10 mouse cellular contexts compared by ENCODE assay signal in genomic region chr9:57209316-57209715, GRCm38 (mm10). TPM values are rescaled to one million over a fixed set of nuclear protein-coding genes. Genes with fewer than 3 reads are reported as not detected.
DNase-seq lines count a peak whose midpoint lies in the region; ATAC-seq and TF ChIP-seq lines count a peak whose summit lies in the region.
"Had no signal": no experiment of that assay in that cellular context is flagged by ENCODE, and none has a peak within 500 bp of the region (broad histone marks: within the 10 kb centered on the region; RNA-seq: fewer than 3 reads in every experiment).

No protein-coding gene starts in this region.

- H3K9me3 ChIP-seq in forebrain, postnatal 0 days (ENCODE audit: low read length) = no peaks in the 10 kb centered on the region
- H3K9me3 ChIP-seq in forebrain, embryonic 10.5 days = no peaks in the 10 kb centered on the region
- no peaks in the 10 kb centered on the region for H3K9me3 ChIP-seq in lung, embryonic 14.5 days (ENCODE audit: low read depth, low read length)
- H3K9me3 ChIP-seq: heart, embryonic 15.5 days; megakaryocyte, embryonic 14.5 days had no signal

- ATAC-seq in forebrain, postnatal 0 days = no peak
- no peak for ATAC-seq in lung, embryonic 14.5 days (ENCODE audit: insufficient read depth)

- TF ChIP-seq CTCF in forebrain, postnatal 0 days (IDR thresholded peaks at IDR 0.05; ENCODE audit: low read depth) = peak; percentile 62
- peak; percentile 48; the same call in 1 of the 2 replicates for TF ChIP-seq CTCF in cerebellum, adult 2 months (IDR thresholded peaks at IDR 0.05; ENCODE audit: borderline replicate concordance, insufficient read depth, low read depth, low read length)
- TF ChIP-seq CTCF in lung, embryonic 14.5 days (IDR thresholded peaks at IDR 0.05; ENCODE audit: low read depth) = peak; percentile 64

- H3K27ac ChIP-seq in forebrain, postnatal 0 days (ENCODE audit: low read depth, low read length) = no peak overlapping the region
- H3K27ac ChIP-seq in forebrain, embryonic 10.5 days = no peak overlapping the region
- no peak overlapping the region for H3K27ac ChIP-seq in cerebellum, adult 2 months (ENCODE audit: insufficient read depth, low read length)
- no peak overlapping the region for H3K27ac ChIP-seq in lung, embryonic 14.5 days (ENCODE audit: low read depth)
- H3K27ac ChIP-seq: heart, embryonic 15.5 days had no signal

- H3K9ac ChIP-seq in forebrain, postnatal 0 days = no peak overlapping the region
- no peak overlapping the region for H3K9ac ChIP-seq in lung, embryonic 14.5 days
- H3K9ac ChIP-seq: heart, embryonic 15.5 days had no signal

- H3K4me2 ChIP-seq in forebrain, postnatal 0 days (ENCODE audit: low read depth) = no peak overlapping the region
- no peak overlapping the region for H3K4me2 ChIP-seq in lung, embryonic 14.5 days
- H3K4me2 ChIP-seq: heart, embryonic 15.5 days had no signal

- WGBS in forebrain, postnatal 0 days = 35% methylated on average over 3 of the region's 3 CpGs
- WGBS in forebrain, embryonic 10.5 days = 31% methylated on average over 3 of the region's 3 CpGs
- 35% methylated on average over 3 of the region's 3 CpGs for whole genome bisulfite sequencing in cerebellum, adult 2 months
- 31% methylated on average over 3 of the region's 3 CpGs for WGBS in lung, embryonic 14.5 days

- H3K27me3 ChIP-seq in forebrain, postnatal 0 days (ENCODE audit: insufficient read depth, low read length) = no peaks in the 10 kb centered on the region
- no peaks in the 10 kb centered on the region for H3K27me3 ChIP-seq in forebrain, embryonic 10.5 days (ENCODE audit: poor library complexity, severe bottlenecking)
- H3K27me3 ChIP-seq in cerebellum, adult 2 months (ENCODE audit: control insufficient read depth, insufficient read depth, low read length) = no peaks in the 10 kb centered on the region
- no peaks in the 10 kb centered on the region for H3K27me3 ChIP-seq in lung, embryonic 14.5 days (ENCODE audit: insufficient read depth, low read length)
- H3K27me3 ChIP-seq: heart, embryonic 15.5 days had no signal

- H3K4me1 ChIP-seq in forebrain, postnatal 0 days (ENCODE audit: insufficient read depth) = no peaks in the 10 kb centered on the region
- H3K4me1 ChIP-seq in forebrain, embryonic 10.5 days = no peaks in the 10 kb centered on the region
- H3K4me1 ChIP-seq in cerebellum, adult 2 months (ENCODE audit: control insufficient read depth, insufficient read depth, low read length) = no peaks in the 10 kb centered on the region
- H3K4me1 ChIP-seq in lung, embryonic 14.5 days (ENCODE audit: insufficient read depth) = no peaks in the 10 kb centered on the region
- H3K4me1 ChIP-seq: heart, embryonic 15.5 days; megakaryocyte, embryonic 14.5 days had no signal

- H3K36me3 ChIP-seq in forebrain, postnatal 0 days (ENCODE audit: insufficient read depth) = no peaks in the 10 kb centered on the region
- H3K36me3 ChIP-seq in forebrain, embryonic 10.5 days (replicated peaks) = no peaks in the 10 kb centered on the region
- no peaks in the 10 kb centered on the region for H3K36me3 ChIP-seq in lung, embryonic 14.5 days (ENCODE audit: insufficient read depth)
- H3K36me3 ChIP-seq: heart, embryonic 15.5 days had no signal

- TF ChIP-seq POLR2A in cerebellum, adult 2 months (IDR thresholded peaks at IDR 0.05; ENCODE audit: borderline replicate concordance, insufficient read depth, low read length) = no peak

- DNase-seq in forebrain, postnatal 0 days = peak; percentile 68
- DNase-seq in forebrain, embryonic 10.5 days (ENCODE audit: extremely low spot score, low spot score) = no peak
- DNase-seq in ovary, postnatal 36 days (ENCODE audit: low spot score) = peak; percentile 22
- DNase-seq in ovary, postnatal 14 days (ENCODE audit: low spot score) = no peak
- peak; percentile 14 to 23 for DNase-seq in cerebellum, adult 2 months
- DNase-seq in induced T-regulatory cell, adult 2 months (ENCODE audit: low read depth) = peak; percentile 75
- peak; percentile 83 for DNase-seq in lung, embryonic 14.5 days
- DNase-seq in c-Kit-positive CD71-positive TER-119-positive erythroid progenitor cells, embryonic 14.5 days (ENCODE audit: low spot score) = no peak

- no peak overlapping the region for H3K4me3 ChIP-seq in forebrain, postnatal 0 days (ENCODE audit: low read depth, low read length)
- H3K4me3 ChIP-seq in forebrain, embryonic 10.5 days = no peak overlapping the region
- no peak overlapping the region for H3K4me3 ChIP-seq in cerebellum, adult 2 months (replicated peaks; ENCODE audit: insufficient read depth, low read depth, low read length)
- no peak overlapping the region for H3K4me3 ChIP-seq in lung, embryonic 14.5 days (ENCODE audit: low read depth, low read length)
- H3K4me3 ChIP-seq: heart, embryonic 15.5 days; megakaryocyte, embryonic 14.5 days had no signal

RNA-seq across cellular contexts. Expression of gene Trcg1, which starts 27.0 kb away (rescaled TPM):
- total RNA-seq in forebrain, postnatal 0 days (2014; rRNA removed) = not detected in 2 replicates
- polyA plus RNA-seq in forebrain, postnatal 0 days (2015; fragmentation: Nextera tagmentation; extraction: Ambion mirVana) = not detected in 2 replicates
- 0.05 TPM in 1 of 2 replicates, not detected in the other for polyA plus RNA-seq in forebrain, embryonic 10.5 days (2016; fragmentation: Nextera tagmentation; extraction: Ambion mirVana)
- polyA plus RNA-seq in cerebellum, adult 2 months (2012; rRNA removed) = not detected in 2 replicates
- not detected in 2 replicates for polyA plus RNA-seq in lung, embryonic 14.5 days (2014; fragmentation: Nextera tagmentation; extraction: Ambion mirVana)
- polyA plus RNA-seq: heart, embryonic 15.5 days had no signal

RNA-seq across cellular contexts. Expression of gene Commd4, which starts 51.2 kb away (rescaled TPM):
- 68.2 and 85.6 TPM in 2 replicates for total RNA-seq in forebrain, postnatal 0 days (2014; rRNA removed)
- 177 and 220 TPM in 2 replicates for polyA plus RNA-seq in forebrain, postnatal 0 days (2015; fragmentation: Nextera tagmentation; extraction: Ambion mirVana)
- 106 and 111 TPM in 2 replicates for polyA plus RNA-seq in forebrain, embryonic 10.5 days (2016; fragmentation: Nextera tagmentation; extraction: Ambion mirVana)
- 150 and 170 TPM in 2 replicates for polyA plus RNA-seq in cerebellum, adult 2 months (2012; rRNA removed)
- 78.5 and 79.2 TPM in 2 replicates for polyA plus RNA-seq in lung, embryonic 14.5 days (2014; fragmentation: Nextera tagmentation; extraction: Ambion mirVana)

RNA-seq across cellular contexts. Expression of gene 1700017B05Rik, which starts 53.1 kb away (rescaled TPM):
- 3.5 and 8.5 TPM in 2 replicates for total RNA-seq in forebrain, postnatal 0 days (2014; rRNA removed)
- 3.6 and 6.7 TPM in 2 replicates for polyA plus RNA-seq in forebrain, postnatal 0 days (2015; fragmentation: Nextera tagmentation; extraction: Ambion mirVana)
- polyA plus RNA-seq in forebrain, embryonic 10.5 days (2016; fragmentation: Nextera tagmentation; extraction: Ambion mirVana) = 14.8 and 15.6 TPM in 2 replicates
- polyA plus RNA-seq in cerebellum, adult 2 months (2012; rRNA removed) = 4.9 and 6.0 TPM in 2 replicates
- 25.6 and 26.3 TPM in 2 replicates for polyA plus RNA-seq in lung, embryonic 14.5 days (2014; fragmentation: Nextera tagmentation; extraction: Ambion mirVana)

Comparison
In these comparisons a context has a peak if more than half of its experiments do, and no peak if none do; other contexts are left out.
1. DNase-seq: peak in forebrain, postnatal 0 days (single experiment), ovary, postnatal 36 days (single experiment), cerebellum, adult 2 months (2 of 2), induced T-regulatory cell, adult 2 months (single experiment) and lung, embryonic 14.5 days (single experiment); none in forebrain, embryonic 10.5 days (single experiment), ovary, postnatal 14 days (single experiment) and c-Kit-positive CD71-positive TER-119-positive erythroid progenitor cells, embryonic 14.5 days (single experiment).
2. Peak in every context shown above with its lines, with median percentiles within 50 percentile points of each other: CTCF ChIP-seq.